Mouse (Mus musculus) erythroblast, embryonic 14.5 days (primary cell): Measurements from ENCODE around the gene Robo1.

Experiments
- GATA1 ChIP-seq: IDR thresholded peaks from 2 replicates; pipeline ENCODE4 v1.6.1; 2012; ENCODE audit warnings: low read length, inconsistent platforms, mixed read lengths
- TAL1 ChIP-seq: IDR thresholded peaks from 3 replicates; pipeline ENCODE4 v1.6.1; 2012; ENCODE audit warnings: low read length, inconsistent platforms, mixed read lengths

DNA sequence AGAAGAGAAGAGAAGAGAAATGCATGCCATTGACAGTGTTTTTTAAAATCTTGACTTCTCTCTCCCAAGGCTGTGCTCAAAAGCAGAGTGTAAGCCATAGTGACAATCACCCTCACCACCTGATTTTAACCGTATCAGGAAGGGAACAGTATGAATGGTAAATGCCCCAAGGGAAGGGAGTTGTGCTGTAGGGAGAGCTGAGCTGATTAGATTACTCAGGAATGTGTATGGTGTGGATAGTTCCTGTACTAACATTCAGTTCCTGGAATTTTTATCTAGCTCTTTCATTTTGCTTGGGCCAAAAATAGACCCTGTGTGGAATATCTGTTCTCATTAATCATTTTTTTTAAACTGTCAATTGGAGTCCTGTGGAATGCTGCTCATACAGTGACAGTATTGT lies 101.7 kb downstream of the Robo1 start:
- TF ChIP-seq TAL1 (no peak), GATA1 (no peak)
